Mouse (Mus musculus) spleen, adult 2 months (tissue): ENCODE results near the gene Mlh3.

Experiments
- CTCF ChIP-seq: fragments of 200-500 bp; IDR thresholded peaks from 2 replicates; pipeline ENCODE4 v1.5.1; 2011; ENCODE audit warnings: mild to moderate bottlenecking, inconsistent platforms; ENCODE audit not compliant: insufficient read depth, insufficient read length, insufficient replicate concordance; ENCODE audit errors: extremely low read depth
- POLR2A ChIP-seq: fragments of 200-500 bp; IDR thresholded peaks from 2 replicates; pipeline ENCODE4 v1.6.1; 2011; ENCODE audit warnings: low read depth, low read length, inconsistent platforms

- TF ChIP-seq CTCF: no peak
- no peak for TF ChIP-seq POLR2A
These were observed 72.5 kb downstream of the Mlh3 start for GRCm38 (mm10) chr12:85197936-85198335.
